Mouse (Mus musculus) frontal cortex, postnatal 10 days (tissue): ENCODE measurements around the gene F830045P16Rik.
A peak's percentile ranks its signal among the peaks of the same experiment; 100 is the strongest.
"Not testable (repeated sequence)": the region's sequence is repeated elsewhere in the genome, so short reads cannot be mapped to it uniquely, and the experiment has no call there.

ENCODE experiments used
- DNase-seq, 2 experiments: peaks; one replicate each; pipeline ENCODE4 v3.0.0; 2022; ENCODE audit warnings: low spot score in 2 of 2, mixed read lengths in 1 of 2

The F830045P16Rik gene

GRCm38 (mm10) chr2:129545596-129545995 is 9.2 kb upstream of the F830045P16Rik start:
- no peak for DNase-seq

- no peak for DNase-seq
Measured at GRCm38 (mm10) chr2:129544919-129545318, 8.5 kb upstream of the F830045P16Rik start.

GRCm38 (mm10) chr2:129544448-129544847 is 8.0 kb upstream of the F830045P16Rik start:
- no peak for DNase-seq

GRCm38 (mm10) chr2:129540036-129540435 is 3.6 kb upstream of the F830045P16Rik start:
- DNase-seq, result no peak

GRCm38 (mm10) chr2:129539175-129539574 is 2.8 kb upstream of the F830045P16Rik start:
- no peak for DNase-seq

GRCm38 (mm10) chr2:129537926-129538325 is 1.5 kb upstream of the F830045P16Rik start:
- DNase-seq, result no peak

- no peak for DNase-seq
Measured at GRCm38 (mm10) chr2:129537360-129537759, 958 bp upstream of the F830045P16Rik start.

- no peak for DNase-seq
Measured at GRCm38 (mm10) chr2:129536926-129537325, 524 bp upstream of the F830045P16Rik start.

- peak in 1 of 2 experiments; percentile 3 for DNase-seq
Measured at GRCm38 (mm10) chr2:129534886-129535591, 1.4 kb downstream of the F830045P16Rik start.

- peak in 1 of 2 experiments; percentile 2 for DNase-seq
Measured at GRCm38 (mm10) chr2:129531890-129532289, 4.5 kb downstream of the F830045P16Rik start.

- no peak for DNase-seq
Measured at GRCm38 (mm10) chr2:129531102-129531501, 5.3 kb downstream of the F830045P16Rik start.

GRCm38 (mm10) chr2:129529297-129530209 is 6.8 kb downstream of the F830045P16Rik start:
- peak in 1 of 2 experiments; percentile 17 for DNase-seq

- DNase-seq, result peak in 1 of 2 experiments; percentile 4
Measured at GRCm38 (mm10) chr2:129527916-129528315, 8.5 kb downstream of the F830045P16Rik start.

- no peak for DNase-seq
Measured at GRCm38 (mm10) chr2:129526322-129526721, 10.1 kb downstream of the F830045P16Rik start.

GRCm38 (mm10) chr2:129525644-129526043 is 10.8 kb downstream of the F830045P16Rik start:
- DNase-seq, result no peak

- DNase-seq, result no peak
Measured at GRCm38 (mm10) chr2:129518526-129518925, 17.9 kb downstream of the F830045P16Rik start.

GRCm38 (mm10) chr2:129514923-129515920 is 21.2 kb downstream of the F830045P16Rik start:
- DNase-seq, result no peak

GRCm38 (mm10) chr2:129514401-129514667 is 22.1 kb downstream of the F830045P16Rik start:
- no peak for DNase-seq

GRCm38 (mm10) chr2:129513546-129514400 is 22.6 kb downstream of the F830045P16Rik start:
- no peak for DNase-seq

GRCm38 (mm10) chr2:129512147-129512546 is 24.3 kb downstream of the F830045P16Rik start:
- DNase-seq, result not testable (repeated sequence)

- peak in 1 of 2 experiments; percentile 63 for DNase-seq
Measured at GRCm38 (mm10) chr2:129502641-129503040, 33.8 kb downstream of the F830045P16Rik start.
